Mouse (Mus musculus): ENCODE results near the gene Napb. TPM values are rescaled to one million over a fixed set of nuclear protein-coding genes. Genes with fewer than 3 reads are reported as not detected.

The Napb gene
- total and polyA plus RNA-seq, 2 experiments from 2014 or later = 76.3 to 142 TPM

- Histone ChIP-seq H3K4me2 (ENCODE audit: low read depth) (peak overlapping the region; percentile 27), H3K36me3 (ENCODE audit: insufficient read depth) (peaks cover 26% of the 10 kb centered on the region), H3K9ac (no peak overlapping the region), H3K27ac (ENCODE audit: low read depth, low read length) (peak overlapping the region; percentile 78), H3K4me3 (ENCODE audit: low read depth, low read length) (no peak overlapping the region), H3K4me1 (ENCODE audit: insufficient read depth) (peaks cover 16% of the 10 kb centered on the region), H3K9me3 (ENCODE audit: low read length) (no peaks in the 10 kb centered on the region), H3K27me3 (ENCODE audit: insufficient read depth, low read length) (no peaks in the 10 kb centered on the region)
- no peak for TF ChIP-seq CTCF (IDR thresholded peaks at IDR 0.05; ENCODE audit: low read depth)
- DNase-seq (peak; percentile 55), ATAC-seq (peak; percentile 21; the same call in 1 of the 2 replicates)
- 2% methylated on average over 9 of the region's 9 CpGs for WGBS
Observed at GRCm38 (mm10) chr2:148679346-148679745, 52.9 kb downstream of the Napb start.

GRCm38 (mm10) chr2:148677801-148678200 lies 54.5 kb downstream of the Napb start:
- Histone ChIP-seq H3K4me1 (ENCODE audit: insufficient read depth) (peaks cover 16% of the 10 kb centered on the region), H3K27me3 (ENCODE audit: insufficient read depth, low read length) (no peaks in the 10 kb centered on the region), H3K9ac (peak overlapping the region; percentile 53), H3K4me3 (ENCODE audit: low read depth, low read length) (peak overlapping the region; percentile 48), H3K27ac (ENCODE audit: low read depth, low read length) (peak overlapping the region; percentile 70), H3K9me3 (ENCODE audit: low read length) (no peaks in the 10 kb centered on the region), H3K36me3 (ENCODE audit: insufficient read depth) (peaks cover 15% of the 10 kb centered on the region), H3K4me2 (ENCODE audit: low read depth) (peak overlapping the region; percentile 63)
- TF ChIP-seq CTCF (IDR thresholded peaks at IDR 0.05; ENCODE audit: low read depth) = no peak
- WGBS = 3% methylated on average over 26 of the region's 26 CpGs
- peak; percentile 55 for ATAC-seq
- DNase-seq = peak; percentile 94

- Histone ChIP-seq H3K36me3 (ENCODE audit: insufficient read depth) (peaks cover 15% of the 10 kb centered on the region), H3K4me2 (ENCODE audit: low read depth) (peak within 1 kb of the TSS; percentile 84), H3K27me3 (ENCODE audit: insufficient read depth, low read length) (no peaks in the 10 kb centered on the region), H3K4me1 (ENCODE audit: insufficient read depth) (peaks cover 6% of the 10 kb centered on the region; the same call in 1 of the 2 replicates), H3K27ac (ENCODE audit: low read depth, low read length) (peak within 1 kb of the TSS; percentile 76), H3K9me3 (ENCODE audit: low read length) (no peaks in the 10 kb centered on the region), H3K9ac (peak within 1 kb of the TSS; percentile 71), H3K4me3 (ENCODE audit: low read depth, low read length) (peak within 1 kb of the TSS; percentile 80)
- ATAC-seq (peak; percentile 100), DNase-seq (peak; percentile 99)
- peak; percentile 22; the same call in 1 of the 2 replicates for TF ChIP-seq CTCF (IDR thresholded peaks at IDR 0.05; ENCODE audit: low read depth)
- WGBS = 3% methylated on average over 58 of the region's 58 CpGs
Observed at GRCm38 (mm10) chr2:148672199-148673096, 59.8 kb downstream of the Napb start, which contains the start of gene Nxt1. Nxt1 (plus strand) TSS chr2:148672601.

GRCm38 (mm10) chr2:148663458-148663857 lies 68.8 kb downstream of the Napb start:
- Histone ChIP-seq H3K4me3 (ENCODE audit: low read depth, low read length) (no peak overlapping the region), H3K4me1 (ENCODE audit: insufficient read depth) (no peaks in the 10 kb centered on the region), H3K9ac (no peak overlapping the region), H3K4me2 (ENCODE audit: low read depth) (no peak overlapping the region), H3K27me3 (ENCODE audit: insufficient read depth, low read length) (no peaks in the 10 kb centered on the region), H3K9me3 (ENCODE audit: low read length) (no peaks in the 10 kb centered on the region), H3K27ac (ENCODE audit: low read depth, low read length) (no peak overlapping the region), H3K36me3 (ENCODE audit: insufficient read depth) (no peaks in the 10 kb centered on the region)
- ATAC-seq (no peak), DNase-seq (no peak)
- TF ChIP-seq CTCF (IDR thresholded peaks at IDR 0.05; ENCODE audit: low read depth) = no peak
- WGBS = 95% methylated on average over 1 of the region's 1 CpGs

- peak; percentile 95 for ATAC-seq
Observed at GRCm38 (mm10) chr2:148654961-148655360, 77.3 kb downstream of the Napb start.

GRCm38 (mm10) chr2:148650587-148651357 lies 81.5 kb downstream of the Napb start:
- H3K4me1 ChIP-seq (ENCODE audit: insufficient read depth) = no peaks in the 10 kb centered on the region
- H3K27me3 ChIP-seq (ENCODE audit: insufficient read depth, low read length) = no peaks in the 10 kb centered on the region
- no peak for TF ChIP-seq CTCF (IDR thresholded peaks at IDR 0.05; ENCODE audit: low read depth)
- no peak overlapping the region for H3K27ac ChIP-seq (ENCODE audit: low read depth, low read length)
- no peak overlapping the region for H3K4me2 ChIP-seq (ENCODE audit: low read depth)
- DNase-seq = no peak
- no peaks in the 10 kb centered on the region for H3K36me3 ChIP-seq (ENCODE audit: insufficient read depth)
- no peak overlapping the region for H3K4me3 ChIP-seq (ENCODE audit: low read depth, low read length)
- ATAC-seq = peak; percentile 44
- H3K9ac ChIP-seq = no peak overlapping the region
- 5% methylated on average over 3 of the region's 3 CpGs for WGBS
- no peaks in the 10 kb centered on the region for H3K9me3 ChIP-seq (ENCODE audit: low read length)

More at GRCm38 (mm10) chr2:148654961-148655360, 77.3 kb downstream of the Napb start:
- Histone ChIP-seq H3K9me3 (ENCODE audit: low read length) (no peaks in the 10 kb centered on the region), H3K27ac (ENCODE audit: low read depth, low read length) (no peak overlapping the region), H3K4me2 (ENCODE audit: low read depth) (no peak overlapping the region), H3K27me3 (ENCODE audit: insufficient read depth, low read length) (no peaks in the 10 kb centered on the region), H3K36me3 (ENCODE audit: insufficient read depth) (no peaks in the 10 kb centered on the region), H3K9ac (no peak overlapping the region), H3K4me1 (ENCODE audit: insufficient read depth) (no peaks in the 10 kb centered on the region), H3K4me3 (ENCODE audit: low read depth, low read length) (no peak overlapping the region)
- peak; percentile 89 for TF ChIP-seq CTCF (IDR thresholded peaks at IDR 0.05; ENCODE audit: low read depth)
- peak; percentile 86 for DNase-seq
- WGBS = 2% methylated on average over 3 of the region's 3 CpGs

Measured in forebrain, postnatal 0 days (tissue).